ENCODE assay signal across 8 mouse cellular contexts in the genomic region with DNA sequence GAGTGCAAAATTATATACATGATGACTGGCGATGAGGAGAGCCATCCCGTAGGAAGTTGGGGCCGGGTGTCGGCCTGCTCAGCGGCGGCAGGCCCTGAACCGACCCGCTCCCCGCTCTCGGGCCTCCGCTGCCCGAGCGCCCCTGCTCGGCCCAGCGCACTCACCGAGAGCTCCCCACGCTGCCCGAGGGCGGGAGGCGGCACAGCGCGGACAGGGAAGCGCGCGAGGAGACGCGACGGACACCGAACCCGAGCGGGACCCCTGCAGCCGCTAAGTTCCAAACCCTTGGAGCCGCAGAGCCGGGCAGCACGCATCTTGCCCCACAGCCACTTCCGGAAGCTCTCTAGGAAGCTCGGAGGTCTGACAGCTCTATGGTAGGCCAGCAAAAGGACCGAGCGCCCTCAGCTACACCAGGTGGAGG. TPM values are rescaled to one million over a fixed set of nuclear protein-coding genes. Genes with fewer than 3 reads are reported as not detected.
DNase-seq lines count a peak whose midpoint lies in the region; ATAC-seq lines count a peak whose summit lies in the region.

A gene (minus strand): TSS at position 340 of the 421 bp plus-strand sequence.

- DNase-seq in Muller cell, postnatal 12 days (ENCODE audit: inconsistent ontology term), result peak; percentile 90
- DNase-seq in cerebellum, adult 9-11 months, result peak; percentile 90
- peak; percentile 74 to 91 for DNase-seq in frontal cortex, adult 2 months (ENCODE audit: extremely low spot score in 1 of 2, low spot score in 1 of 2)
- DNase-seq in layer of hippocampus, postnatal 14 days (ENCODE audit: low spot score in 2 of 2), result peak; percentile 87 to 88
- peak; percentile 86 for DNase-seq in lung, postnatal 14 days
- peak; percentile 83 for DNase-seq in retina, adult 2 months (ENCODE audit: low read depth, low spot score)
- DNase-seq in thymus, postnatal 36 days, result peak; percentile 87 to 89

- peak within 1 kb of the TSS; percentile 64 for H3K4me2 ChIP-seq in hindbrain, embryonic 12.5 days (replicated peaks)

- peak within 1 kb of the TSS; percentile 97 for H3K9ac ChIP-seq in hindbrain, embryonic 12.5 days

- peak; percentile 98 for ATAC-seq in hindbrain, embryonic 12.5 days (ENCODE audit: low FRiP score)

- WGBS in hindbrain, embryonic 12.5 days, result 0% methylated on average over 39 of the region's 39 CpGs

- H3K27me3 ChIP-seq in hindbrain, embryonic 12.5 days, result no peaks in the 10 kb centered on the region

- H3K4me3 ChIP-seq in hindbrain, embryonic 12.5 days, result peak within 1 kb of the TSS; percentile 94

- H3K4me1 ChIP-seq in hindbrain, embryonic 12.5 days, result peaks cover 4% of the 10 kb centered on the region

- H3K9me3 ChIP-seq in hindbrain, embryonic 12.5 days (replicated peaks), result no peaks in the 10 kb centered on the region

- H3K36me3 ChIP-seq in hindbrain, embryonic 12.5 days, result peaks cover 12% of the 10 kb centered on the region

- peak within 1 kb of the TSS; percentile 93 for H3K27ac ChIP-seq in hindbrain, embryonic 12.5 days

RNA-seq across cellular contexts. Expression of the gene that starts here (rescaled TPM):
- 7.9 and 8.6 TPM in 2 replicates for polyA plus RNA-seq in frontal cortex, adult 2 months (2012; rRNA removed)
- polyA plus RNA-seq in hindbrain, embryonic 12.5 days (2016; fragmentation: Nextera tagmentation; extraction: Ambion mirVana), result 9.0 and 9.8 TPM in 2 replicates
- 10 to 100 TPM; 16.2 to 16.9 TPM for total RNA-seq in layer of hippocampus, postnatal 14 days (2021)

Comparison
In these comparisons a context has a peak if more than half of its experiments do, and no peak if none do; other contexts are left out.
1. Peak in every context shown above with its lines: DNase-seq, ATAC-seq, H3K4me3 ChIP-seq and H3K27ac ChIP-seq.